In genomic region chr13:55465184-55465583, GRCm38 (mm10) we compare ENCODE assay signal across 8 mouse cellular contexts. TPM values are rescaled to one million over a fixed set of nuclear protein-coding genes. Genes with fewer than 3 reads are reported as not detected.
DNase-seq lines count a peak whose midpoint lies in the region; ATAC-seq lines count a peak whose summit lies in the region.

No protein-coding gene starts in this region.

- peak overlapping the region; percentile 73; the same call in 1 of the 2 replicates for H3K4me3 ChIP-seq in heart, embryonic 13.5 days
- peak overlapping the region; percentile 68 for H3K4me3 ChIP-seq in forebrain, embryonic 13.5 days

- H3K36me3 ChIP-seq in heart, embryonic 13.5 days: peaks cover 18% of the 10 kb centered on the region
- peaks cover 22% of the 10 kb centered on the region for H3K36me3 ChIP-seq in forebrain, embryonic 13.5 days (ENCODE audit: poor library complexity, severe bottlenecking)

- peaks cover 69% of the 10 kb centered on the region for H3K27me3 ChIP-seq in heart, embryonic 13.5 days (replicated peaks)
- H3K27me3 ChIP-seq in forebrain, embryonic 13.5 days: no peaks in the 10 kb centered on the region

- peak overlapping the region; percentile 40; the same call in 1 of the 2 replicates for H3K9ac ChIP-seq in heart, embryonic 13.5 days
- H3K9ac ChIP-seq in forebrain, embryonic 13.5 days: peak overlapping the region; percentile 89

- no peak for ATAC-seq in heart, embryonic 13.5 days (ENCODE audit: extremely low read depth, insufficient number of reproducible peaks, low FRiP score, low TSS enrichment)
- ATAC-seq in forebrain, embryonic 13.5 days: peak; percentile 7
- ATAC-seq in megakaryocyte progenitor cell, adult 5-6 weeks (replicated peaks; ENCODE audit: poor library complexity): peak; percentile 17; the same call in 1 of the 2 replicates
- no peak for ATAC-seq in inflammation-experienced regulatory T-cells, adult 6 months

- WGBS in heart, embryonic 13.5 days: 29% methylated on average over 3 of the region's 3 CpGs
- 0% methylated on average over 3 of the region's 3 CpGs for WGBS in forebrain, embryonic 13.5 days

- DNase-seq in heart, postnatal 36 days: no peak
- DNase-seq in Muller cell, postnatal 12 days (ENCODE audit: inconsistent ontology term): peak; percentile 99
- no peak for DNase-seq in lung, adult 18-20 months
- DNase-seq in right cerebral cortex, postnatal 4 days: no peak

- intact Hi-C loops in heart, postnatal 36 days (cut with DNase I): no loop called here

- no peaks in the 10 kb centered on the region for H3K9me3 ChIP-seq in heart, embryonic 13.5 days
- H3K9me3 ChIP-seq in forebrain, embryonic 13.5 days (replicated peaks): no peaks in the 10 kb centered on the region

- peak overlapping the region; percentile 98 for H3K4me2 ChIP-seq in heart, embryonic 13.5 days
- peak overlapping the region; percentile 75 for H3K4me2 ChIP-seq in forebrain, embryonic 13.5 days

- no peak overlapping the region for H3K27ac ChIP-seq in heart, embryonic 13.5 days (replicated peaks)
- H3K27ac ChIP-seq in forebrain, embryonic 13.5 days: peak overlapping the region; percentile 98

- peaks cover 20% of the 10 kb centered on the region for H3K4me1 ChIP-seq in heart, embryonic 13.5 days
- peaks cover 60% of the 10 kb centered on the region for H3K4me1 ChIP-seq in forebrain, embryonic 13.5 days

RNA-seq across cellular contexts. Expression of gene Prr7, which starts 1.1 kb away (rescaled TPM):
- polyA plus RNA-seq in heart, embryonic 13.5 days (2015; fragmentation: Nextera tagmentation; extraction: Ambion mirVana): not detected in 2 replicates
- total RNA-seq in heart, postnatal 36 days (2021): under 1 TPM; 0.58 to 0.70 TPM
- 1.6 and 2.2 TPM in 2 replicates for polyA plus RNA-seq in forebrain, embryonic 13.5 days (2015; fragmentation: Nextera tagmentation; extraction: Ambion mirVana)
- 0.72 and 1.7 TPM in 2 replicates for total RNA-seq in megakaryocyte progenitor cell, adult 5-6 weeks (2015)
- 1.5 TPM in 2 replicates for total RNA-seq in megakaryocyte progenitor cell, adult 5-6 weeks (2017)
- polyA plus RNA-seq in inflammation-experienced regulatory T-cells, adult 6 months (2017; shearing (Covaris generic)): under 1 TPM in 1 of 3 experiments, not detected in 2; 0.26 TPM

RNA-seq across cellular contexts. Expression of gene Grk6, which starts 20.3 kb away (rescaled TPM):
- polyA plus RNA-seq in heart, embryonic 13.5 days (2015; fragmentation: Nextera tagmentation; extraction: Ambion mirVana): 16.7 and 17.7 TPM in 2 replicates
- total RNA-seq in heart, postnatal 36 days (2021): 10 to 100 TPM; 17.6 to 18.1 TPM
- 24.9 and 26.9 TPM in 2 replicates for polyA plus RNA-seq in forebrain, embryonic 13.5 days (2015; fragmentation: Nextera tagmentation; extraction: Ambion mirVana)
- 51.7 and 52.6 TPM in 2 replicates for total RNA-seq in megakaryocyte progenitor cell, adult 5-6 weeks (2015)
- total RNA-seq in megakaryocyte progenitor cell, adult 5-6 weeks (2017): 81.7 and 88.6 TPM in 2 replicates
- 10 to 100 TPM; 35.3 to 50.0 (median 40.5) TPM for polyA plus RNA-seq in inflammation-experienced regulatory T-cells, adult 6 months (2017; shearing (Covaris generic))

RNA-seq across cellular contexts. Expression of gene Dbn1, which starts 22.7 kb away (rescaled TPM):
- 83.8 and 84.9 TPM in 2 replicates for polyA plus RNA-seq in heart, embryonic 13.5 days (2015; fragmentation: Nextera tagmentation; extraction: Ambion mirVana)
- 1 to 10 TPM; 9.4 to 9.6 TPM for total RNA-seq in heart, postnatal 36 days (2021)
- polyA plus RNA-seq in forebrain, embryonic 13.5 days (2015; fragmentation: Nextera tagmentation; extraction: Ambion mirVana): 639 and 641 TPM in 2 replicates
- total RNA-seq in megakaryocyte progenitor cell, adult 5-6 weeks (2015): 0.72 and 0.76 TPM in 2 replicates
- total RNA-seq in megakaryocyte progenitor cell, adult 5-6 weeks (2017): 2.3 and 2.7 TPM in 2 replicates
- under 1 TPM in 1 of 3 experiments, not detected in 2; 0.15 TPM for polyA plus RNA-seq in inflammation-experienced regulatory T-cells, adult 6 months (2017; shearing (Covaris generic))

RNA-seq across cellular contexts. Expression of gene F12, which starts 38.6 kb away (rescaled TPM):
- polyA plus RNA-seq in heart, embryonic 13.5 days (2015; fragmentation: Nextera tagmentation; extraction: Ambion mirVana): 0.28 and 2.2 TPM in 2 replicates
- not detected for total RNA-seq in heart, postnatal 36 days (2021)
- not detected in 2 replicates for polyA plus RNA-seq in forebrain, embryonic 13.5 days (2015; fragmentation: Nextera tagmentation; extraction: Ambion mirVana)
- not detected in 2 replicates for total RNA-seq in megakaryocyte progenitor cell, adult 5-6 weeks (2015)
- total RNA-seq in megakaryocyte progenitor cell, adult 5-6 weeks (2017): not detected in 2 replicates
- under 1 TPM in 1 of 3 experiments, not detected in 2; 0.24 TPM for polyA plus RNA-seq in inflammation-experienced regulatory T-cells, adult 6 months (2017; shearing (Covaris generic))

RNA-seq across cellular contexts. Expression of gene Pdlim7, which starts 48.3 kb away (rescaled TPM):
- polyA plus RNA-seq in heart, embryonic 13.5 days (2015; fragmentation: Nextera tagmentation; extraction: Ambion mirVana): 402 and 437 TPM in 2 replicates
- 10 to 100 TPM; 49.3 to 49.9 TPM for total RNA-seq in heart, postnatal 36 days (2021)
- 152 and 157 TPM in 2 replicates for polyA plus RNA-seq in forebrain, embryonic 13.5 days (2015; fragmentation: Nextera tagmentation; extraction: Ambion mirVana)
- 12.7 and 13.0 TPM in 2 replicates for total RNA-seq in megakaryocyte progenitor cell, adult 5-6 weeks (2015)
- total RNA-seq in megakaryocyte progenitor cell, adult 5-6 weeks (2017): 5.3 and 5.9 TPM in 2 replicates
- 10 to 100 TPM; 13.2 to 15.7 (median 13.5) TPM for polyA plus RNA-seq in inflammation-experienced regulatory T-cells, adult 6 months (2017; shearing (Covaris generic))

Comparison
In these comparisons a context has a peak if more than half of its experiments do, and no peak if none do; other contexts are left out.
1. ATAC-seq: peak in forebrain, embryonic 13.5 days (single experiment) and megakaryocyte progenitor cell, adult 5-6 weeks (single experiment); none in heart, embryonic 13.5 days (single experiment) and inflammation-experienced regulatory T-cells, adult 6 months (single experiment).
2. RNA of gene Dbn1, which starts 22.7 kb away (polyA plus RNA-seq): 639 to 641 TPM in forebrain, embryonic 13.5 days and 83.8 to 84.9 TPM in heart, embryonic 13.5 days; 0.15 TPM in inflammation-experienced regulatory T-cells, adult 6 months; every median in the first group is over 10 times any median in the second.